Mouse (Mus musculus) liver, embryonic 14.5 days (tissue): ENCODE data around the gene Stau1.

Experiments used
- CTCF ChIP-seq: IDR thresholded peaks from 2 replicates; pipeline ENCODE4 v1.5.1; 2016; ENCODE audit warnings: antibody characterized with exemption, low read depth, control low read depth
- EP300 ChIP-seq: IDR thresholded peaks from 2 replicates; pipeline ENCODE4 v1.6.1; 2016; ENCODE audit warnings: antibody characterized with exemption, low read depth

GRCm38 (mm10) chr2:167006355-167006754, 10.3 kb upstream of the Stau1 start:
- TF ChIP-seq CTCF (no peak), EP300 (no peak)
